Mouse (Mus musculus): ENCODE results near the gene Cldn6.
A peak's percentile ranks its signal among the peaks of the same experiment; 100 is the strongest.

DNA sequence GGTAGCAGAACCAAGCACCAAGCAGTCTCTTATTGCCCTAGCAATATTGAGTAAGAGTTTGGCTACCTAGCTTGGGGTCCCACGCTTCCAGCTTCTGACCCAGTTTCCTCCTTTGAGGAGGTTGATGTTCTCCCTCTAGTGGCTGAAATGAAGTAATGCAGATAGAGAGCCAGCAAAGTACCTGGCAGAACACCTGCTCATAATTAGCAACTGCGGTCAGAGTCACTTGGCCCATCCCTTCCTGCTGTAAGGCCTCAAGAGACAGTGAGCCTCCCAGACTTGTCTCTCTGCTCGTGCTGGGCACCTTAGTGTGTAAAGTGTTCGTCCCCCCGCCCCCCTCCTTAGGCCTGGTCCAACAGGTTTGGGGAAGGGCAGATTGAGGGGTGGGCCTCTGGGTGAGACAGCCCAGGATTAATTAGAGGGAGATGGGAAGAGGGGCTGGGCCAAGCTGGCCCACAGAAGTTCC is 14.5 kb upstream of the Cldn6 start:
- peak; percentile 56; the same call in 1 of the 2 replicates for TF ChIP-seq CTCF (IDR thresholded peaks at IDR 0.05; ENCODE audit: insufficient read depth, low read depth, low read length)
- no peak for TF ChIP-seq POLR2A (IDR thresholded peaks at IDR 0.05; ENCODE audit: insufficient read depth, low read depth, low read length)
